Mouse (Mus musculus) duodenum, adult 2 months (tissue): ENCODE data around the gene Triobp. TPM values are rescaled to one million over a fixed set of nuclear protein-coding genes. Genes with fewer than 3 reads are reported as not detected.

Experiments
- polyA plus RNA-seq: library from polyadenylated mRNA; depleted of rRNA; stranded (reverse); fragments of >200 nt; gene quantifications from 2 replicates; pipeline ENCODE4 v1.2.3, GENCODE M21; 2012; ENCODE audit warnings: low replicate concordance; rRNA removed

Gene Triobp
- 49.7 and 55.3 TPM in 2 replicates for polyA plus RNA-seq

DNA sequence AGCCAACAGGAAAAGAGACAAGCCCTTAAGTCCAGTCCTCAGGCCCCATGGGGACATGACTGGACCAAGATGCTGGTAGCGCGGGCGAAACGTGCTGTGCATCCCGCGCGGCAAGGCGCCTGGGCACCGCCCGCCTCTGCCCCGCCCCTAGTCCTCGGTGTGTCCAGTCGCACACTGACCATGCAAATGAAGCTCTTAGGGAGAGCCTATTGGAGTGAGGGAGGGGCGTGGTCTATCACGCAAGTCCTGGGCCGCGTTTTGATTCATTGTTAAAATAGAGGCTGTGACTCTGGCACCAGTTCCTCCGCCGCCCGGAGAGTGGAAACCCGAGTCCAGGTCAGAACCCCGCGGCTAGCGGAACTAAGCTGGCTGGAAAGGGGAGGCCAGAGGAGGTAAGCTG lies at the start of gene Triobp:
Gene Triobp (plus strand): TSS at position 68 of the 400 bp plus-strand sequence.

DNA sequence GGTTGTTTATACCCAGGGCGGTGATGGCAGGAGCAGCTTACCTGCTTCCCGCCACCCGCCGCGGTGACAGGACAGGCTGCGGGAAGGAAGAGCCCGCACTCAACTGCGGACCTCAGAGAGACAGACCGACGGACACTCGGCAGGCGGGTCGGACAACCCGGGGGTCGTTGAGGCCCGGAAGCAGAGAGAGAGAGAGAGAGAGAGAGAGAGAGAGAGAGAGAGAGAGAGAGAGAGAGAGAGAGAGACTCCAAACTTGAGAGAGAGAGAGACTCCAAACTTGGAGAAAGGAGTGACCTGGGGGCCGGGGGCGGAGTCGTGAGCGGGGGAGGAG lies 48.1 kb upstream of the Triobp start, which contains the start of gene Gm49510:
Gene Gm49510 (plus strand): TSS at position 259 of the 331 bp plus-strand sequence.

DNA sequence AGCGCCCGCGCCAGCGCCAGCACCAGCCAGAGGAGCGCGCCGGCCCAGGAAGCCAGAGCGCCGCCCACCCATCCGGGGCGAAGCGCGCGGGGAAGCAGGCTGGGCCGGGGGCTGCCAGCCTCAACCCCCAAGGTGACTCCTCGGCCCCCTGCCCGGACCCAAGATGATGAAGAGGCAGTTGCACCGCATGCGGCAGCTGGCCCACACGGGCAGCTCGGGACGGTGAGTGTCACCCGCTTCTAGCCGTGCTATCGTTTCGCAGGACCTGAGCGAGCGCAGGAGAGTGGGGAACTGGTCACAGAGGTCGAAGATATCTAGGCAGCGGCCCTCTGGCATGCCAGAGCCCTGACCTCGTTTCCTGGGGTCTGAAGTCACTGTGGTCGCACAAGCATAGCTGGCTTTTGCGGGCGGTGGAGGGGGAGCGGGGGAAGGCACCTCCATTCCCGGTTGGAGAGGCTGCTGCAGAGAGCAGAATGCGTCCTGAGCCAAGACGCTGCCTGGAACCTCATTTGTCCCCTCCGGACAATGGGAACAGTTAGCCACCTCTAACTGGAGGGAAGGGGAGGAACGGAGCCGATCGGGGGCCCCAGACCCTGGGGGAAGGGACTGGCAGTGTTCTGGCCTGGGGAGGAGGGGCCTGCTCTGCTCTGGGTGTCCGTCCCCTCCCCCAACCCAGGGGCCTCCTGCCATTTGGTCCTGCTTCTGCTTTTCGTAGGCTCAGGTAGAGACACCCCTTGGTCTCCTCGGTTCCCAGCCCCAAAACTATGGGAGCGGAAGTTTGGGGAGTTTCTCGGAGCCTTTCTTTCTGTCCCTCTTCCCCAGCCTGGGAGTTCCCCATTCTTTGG lies 47.6 kb upstream of the Triobp start, which contains the start of gene Sh3bp1:
Gene Sh3bp1 (plus strand): TSS at position 29 of the 845 bp plus-strand sequence.

DNA sequence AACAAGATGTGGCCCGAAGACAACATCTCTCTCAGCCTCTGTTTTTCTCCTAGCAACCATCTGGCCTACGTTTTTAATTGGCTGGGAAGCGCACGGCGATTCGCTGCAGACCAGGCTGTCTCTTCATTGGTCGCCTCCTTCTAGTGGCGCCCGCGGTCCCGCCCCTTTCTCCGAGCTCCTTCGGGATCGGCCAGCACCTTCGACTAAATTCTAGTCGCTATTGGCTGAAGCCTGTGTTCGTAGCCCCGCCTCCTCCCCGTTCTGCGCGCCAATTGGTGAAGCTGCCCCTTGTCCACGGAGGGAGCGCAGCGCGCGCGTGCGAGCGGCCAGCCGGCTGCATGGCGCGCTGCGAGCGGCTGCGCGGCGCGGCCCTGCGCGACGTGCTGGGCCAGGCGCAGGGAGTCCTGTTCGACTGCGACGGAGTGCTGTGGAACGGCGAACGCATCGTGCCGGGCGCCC lies 33.9 kb upstream of the Triobp start, which contains the start of gene Pdxp:
Gene Pdxp (plus strand): TSS at position 288 of the 459 bp plus-strand sequence.

DNA sequence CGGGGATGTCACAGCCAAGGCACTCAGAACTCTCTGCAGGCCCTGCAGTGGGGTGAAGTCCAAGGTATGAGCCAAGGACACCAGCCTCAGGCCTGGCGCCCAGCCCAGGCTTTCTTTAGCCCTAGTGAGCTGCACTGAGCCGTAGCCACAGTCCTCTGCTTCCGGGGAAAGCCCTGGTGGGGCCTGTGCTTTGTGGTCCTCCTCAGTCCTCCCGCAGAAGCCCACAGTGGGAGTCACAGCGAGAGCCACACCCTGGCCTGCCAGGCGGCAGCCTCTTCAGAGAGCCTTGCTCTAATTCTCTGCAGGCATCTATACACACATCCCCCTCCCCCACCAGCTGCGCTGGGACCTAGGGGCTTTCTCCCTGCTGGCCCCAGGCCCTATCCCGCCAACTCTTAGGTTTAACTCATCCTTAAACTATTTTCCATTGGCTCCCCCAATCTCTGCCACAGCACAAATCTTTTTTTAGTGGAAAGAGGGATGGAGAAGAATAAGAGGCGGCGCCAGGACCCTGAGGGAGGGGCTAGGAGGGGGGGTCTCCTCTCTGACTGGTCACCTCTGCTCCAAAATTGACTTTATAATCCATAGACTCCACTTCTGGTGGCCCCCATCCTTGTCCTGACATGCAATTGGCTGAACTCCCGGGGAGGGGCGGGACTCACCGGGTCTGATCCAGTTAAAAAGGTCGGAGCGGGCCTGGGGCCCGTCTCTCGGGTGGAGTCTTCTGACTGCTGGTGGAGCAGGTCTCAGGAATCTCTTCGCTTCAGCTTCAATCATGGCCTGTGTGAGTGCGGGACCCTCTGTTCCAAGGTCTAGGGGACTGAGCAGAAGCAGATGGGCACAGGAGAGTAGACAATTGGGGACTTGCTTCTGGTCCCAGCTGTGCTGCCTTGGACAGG lies 21.3 kb upstream of the Triobp start, which contains the start of gene Lgals1:
Gene Lgals1 (plus strand): TSS at position 705 of the 899 bp plus-strand sequence.

DNA sequence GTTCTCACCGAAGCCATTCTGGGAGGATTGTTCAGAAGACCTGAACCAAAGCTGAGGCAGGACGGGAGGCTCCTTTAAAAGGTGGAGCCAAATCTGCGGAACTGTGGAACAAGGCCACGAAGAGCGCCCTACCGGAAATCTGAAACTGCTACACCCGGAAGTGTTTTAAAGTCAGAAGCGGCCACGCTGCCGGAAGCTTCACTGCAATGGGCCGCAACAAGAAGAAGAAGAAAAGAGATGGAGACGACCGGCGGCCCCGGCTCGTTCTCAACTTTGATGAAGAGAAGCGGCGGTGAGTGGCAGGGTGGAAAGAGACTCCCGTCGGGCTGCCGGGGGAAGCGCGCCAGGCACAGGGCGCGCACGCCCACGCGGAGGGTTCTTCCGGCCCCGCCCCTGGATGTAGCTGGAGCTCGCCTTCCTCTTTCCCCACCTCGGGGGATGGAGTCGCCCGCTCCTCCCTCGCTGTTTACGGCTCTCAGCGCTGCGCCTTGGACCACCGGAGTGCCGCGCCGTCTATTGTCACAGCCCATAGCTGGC lies 12.7 kb upstream of the Triobp start, which contains the start of gene Nol12:
Gene Nol12 (plus strand): TSS at position 150 of the 537 bp plus-strand sequence.

DNA sequence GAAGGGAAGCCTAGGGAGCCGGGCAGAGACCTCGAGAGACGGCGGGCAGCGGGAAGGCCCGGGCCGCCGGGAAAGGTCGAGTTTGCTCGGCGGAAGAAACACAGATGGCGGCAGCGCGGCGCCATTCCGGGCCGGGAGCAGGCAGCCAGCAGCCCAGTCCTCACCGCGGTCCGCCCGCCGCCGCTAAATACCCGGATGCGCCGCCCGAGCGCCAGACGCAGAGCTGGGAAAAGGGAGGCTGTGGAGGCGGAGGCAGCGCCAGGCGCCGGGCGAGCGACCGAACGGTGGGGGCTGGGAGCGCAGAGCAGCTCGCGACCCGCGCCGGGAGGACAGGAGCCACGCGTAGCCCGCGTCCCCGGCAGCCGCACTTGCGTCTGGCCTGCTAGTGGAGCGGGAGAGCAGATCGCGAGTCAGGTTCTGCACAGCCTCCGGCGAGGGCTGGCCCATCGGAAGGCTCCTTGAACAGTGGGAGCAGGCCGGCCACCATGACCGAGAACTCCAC lies 80.8 kb downstream of the Triobp start, which contains the start of gene H1f0:
Gene H1f0 (plus strand): TSS at position 214 of the 502 bp plus-strand sequence.

DNA sequence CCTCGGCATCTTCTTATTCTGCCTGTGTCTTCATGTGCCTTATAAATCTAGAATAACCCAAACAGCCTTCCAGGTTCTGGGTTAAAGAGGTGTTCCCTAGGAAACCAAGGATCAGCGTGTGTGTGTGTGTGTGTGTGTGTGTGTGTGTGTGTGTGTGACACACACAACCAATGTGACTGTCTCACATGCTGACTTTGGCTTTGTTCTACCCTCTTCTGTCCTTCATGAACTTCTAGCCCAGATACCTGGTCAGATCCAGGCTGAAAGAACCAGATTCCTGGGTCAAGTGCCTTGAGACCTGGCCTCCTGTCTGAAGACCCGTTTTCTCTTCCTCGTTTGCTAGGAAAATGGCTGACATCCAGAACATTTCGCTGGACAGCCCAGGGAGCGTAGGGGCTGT lies 94.1 kb downstream of the Triobp start, which contains the start of gene Galr3:
Gene Galr3 (plus strand): TSS at position 301 of the 400 bp plus-strand sequence.

Other genes starting within 250 kb of the Triobp start
- 0.11 and 0.25 TPM in 2 replicates for gene Elfn2, start 229.0 kb upstream of the Triobp start, polyA plus RNA-seq
- gene Mfng, start 174.2 kb upstream of the Triobp start, polyA plus RNA-seq, result 5.8 and 9.9 TPM in 2 replicates
- gene Card10, start 144.7 kb upstream of the Triobp start, polyA plus RNA-seq, result 19.8 and 24.8 TPM in 2 replicates
- gene Cdc42ep1, start 105.1 kb upstream of the Triobp start, polyA plus RNA-seq, result 22.7 and 43.2 TPM in 2 replicates
- 1,850 and 2,238 TPM in 2 replicates for gene Lgals2, start 92.2 kb upstream of the Triobp start, polyA plus RNA-seq
- 106 and 145 TPM in 2 replicates for gene Gga1, start 70.5 kb upstream of the Triobp start, polyA plus RNA-seq
- gene Gm49510, start 48.1 kb upstream of the Triobp start, polyA plus RNA-seq, result 0.12 and 0.13 TPM in 2 replicates
- gene Sh3bp1, start 48.0 kb upstream of the Triobp start, polyA plus RNA-seq, result 58.0 and 64.8 TPM in 2 replicates
- 3.9 and 4.0 TPM in 2 replicates for gene Pdxp, start 33.8 kb upstream of the Triobp start, polyA plus RNA-seq
- gene Lgals1, start 21.0 kb upstream of the Triobp start, polyA plus RNA-seq, result 75.9 and 89.4 TPM in 2 replicates
- 11.1 and 12.5 TPM in 2 replicates for gene Nol12, start 12.8 kb upstream of the Triobp start, polyA plus RNA-seq
- gene H1f0, start 80.7 kb downstream of the Triobp start, polyA plus RNA-seq, result 146 and 201 TPM in 2 replicates
- 8.1 and 19.3 TPM in 2 replicates for gene Galr3, start 94.2 kb downstream of the Triobp start, polyA plus RNA-seq
- 138 and 175 TPM in 2 replicates for gene Ankrd54, start 115.2 kb downstream of the Triobp start, polyA plus RNA-seq
- gene Eif3l, start 127.5 kb downstream of the Triobp start, polyA plus RNA-seq, result 66.9 and 77.4 TPM in 2 replicates
- gene Micall1, start 161.2 kb downstream of the Triobp start, polyA plus RNA-seq, result 19.0 and 20.5 TPM in 2 replicates
- 39.5 and 50.7 TPM in 2 replicates for gene Polr2f, start 193.3 kb downstream of the Triobp start, polyA plus RNA-seq
- 0.91 and 1.4 TPM in 2 replicates for gene 1700088E04Rik, start 193.5 kb downstream of the Triobp start, polyA plus RNA-seq
- gene Sox10, start 217.5 kb downstream of the Triobp start, polyA plus RNA-seq, result 2.8 and 3.6 TPM in 2 replicates